Mouse (Mus musculus) heart, embryonic 14.5 days (tissue): ENCODE results near the gene Rubcnl. TPM values are rescaled to one million over a fixed set of nuclear protein-coding genes. Genes with fewer than 3 reads are reported as not detected.

Experiments
- ATAC-seq: fragments of 200-750 bp; cut with Nextera tagmentation; 2 replicates; pipeline ENCODE4 v1.8.0; 2017; ENCODE audit warnings: low read depth, moderate TSS enrichment; ENCODE audit not compliant: insufficient number of reproducible peaks, insufficient read depth, low FRiP score
- H3K27ac ChIP-seq, 2 experiments: fragments of 200-500 bp in 1 of 2; fragments of 300-500 bp in 1 of 2; sonication (generic) in 1 of 2; replicated peaks in 1 of 2; 2 replicates each; pipeline ENCODE4 v1.5.1; 2012 to 2014; ENCODE audit warnings: low read depth in 2 of 2, low read length in 2 of 2, control low read depth in 1 of 2, mild to moderate bottlenecking in 1 of 2, mixed read lengths in 1 of 2; ENCODE audit not compliant: control insufficient read depth in 1 of 2, insufficient read depth in 1 of 2
- H3K27me3 ChIP-seq: fragments of 300-500 bp; sonication (generic); 2 replicates; pipeline ENCODE4 v1.6.1; 2014; ENCODE audit warnings: mild to moderate bottlenecking, low read length, control low read depth; ENCODE audit not compliant: control insufficient read depth, insufficient read depth
- H3K36me3 ChIP-seq: fragments of 300-500 bp; sonication (generic); 2 replicates; pipeline ENCODE4 v1.6.1; 2014; ENCODE audit warnings: mild to moderate bottlenecking, control low read depth, low read length, mixed read lengths; ENCODE audit not compliant: control insufficient read depth, insufficient read depth
- H3K4me1 ChIP-seq, 2 experiments: fragments of 200-500 bp in 1 of 2; fragments of 300-500 bp in 1 of 2; sonication (generic) in 1 of 2; 2 replicates each; pipeline ENCODE4 v1.6.1; 2012 to 2014; ENCODE audit warnings: low read length in 2 of 2, control low read depth in 1 of 2, mixed read lengths in 1 of 2; ENCODE audit not compliant: control insufficient read depth in 2 of 2, insufficient read depth in 2 of 2
- H3K4me2 ChIP-seq: fragments of 300-500 bp; sonication (generic); 2 replicates; pipeline ENCODE4 v1.6.1; 2014; ENCODE audit warnings: mild to moderate bottlenecking, low read length
- H3K4me3 ChIP-seq, 2 experiments: fragments of 200-500 bp in 1 of 2; fragments of 300-500 bp in 1 of 2; sonication (generic) in 1 of 2; 2 replicates each; pipeline ENCODE4 v1.5.1; 2012 to 2014; ENCODE audit warnings: low read length in 2 of 2, mild to moderate bottlenecking in 2 of 2, control low read depth in 1 of 2, low read depth in 1 of 2, moderate library complexity in 1 of 2; ENCODE audit not compliant: control insufficient read depth in 1 of 2, insufficient read depth in 1 of 2
- H3K9ac ChIP-seq: fragments of 300-500 bp; sonication (generic); 2 replicates; pipeline ENCODE4 v1.6.1; 2014; ENCODE audit warnings: mild to moderate bottlenecking, low read length
- H3K9me3 ChIP-seq: fragments of 300-500 bp; sonication (generic); 2 replicates; pipeline ENCODE4 v1.6.1; 2016; ENCODE audit warnings: low read length, control low read depth; ENCODE audit not compliant: control insufficient read depth
- WGBS: fragments of 180-500 bp; shearing (Covaris S2); extraction: QIAGEN DNeasy Blood & Tissue Kit; methylation state at CpG from one replicate; pipeline ENCODE4 v1.1.7; 2014; 5-methylcytosine and 5-hydroxymethylcytosine counted together
- polyA plus RNA-seq: library from polyadenylated mRNA; unstranded; fragments of >200 nt; fragmentation: Nextera tagmentation; extraction: Ambion mirVana; gene quantifications from 2 replicates; pipeline ENCODE4 v1.2.1, GENCODE M21; 2014

Gene Rubcnl
- polyA plus RNA-seq, 1 experiment from 2014 or later, result 1.6 TPM

DNA sequence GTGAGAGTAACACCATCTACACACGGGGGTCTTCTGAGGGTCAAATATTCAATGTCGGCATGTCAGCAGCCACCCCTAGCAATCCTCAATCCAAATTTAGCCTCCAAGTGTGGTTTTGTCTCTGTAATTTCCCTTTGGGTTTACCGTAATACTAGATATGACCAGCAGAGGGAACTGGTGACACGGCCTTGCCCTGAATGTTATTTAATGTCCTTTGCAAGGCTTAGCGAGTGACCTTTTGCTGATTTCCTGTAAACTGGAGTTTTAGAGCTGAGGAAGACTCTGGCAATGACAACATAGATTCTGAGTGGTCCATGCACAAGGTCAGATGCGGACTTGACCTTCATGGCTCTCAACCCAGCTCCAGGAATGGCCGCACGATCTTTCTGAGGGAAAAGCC, 44.7 kb downstream of the Rubcnl start:
- ATAC-seq, result no peak
- H3K27ac ChIP-seq, result no peak overlapping the region; a peak in 1 of 4 replicates
- WGBS, result 29% methylated on average over 8 of the region's 8 CpGs

DNA sequence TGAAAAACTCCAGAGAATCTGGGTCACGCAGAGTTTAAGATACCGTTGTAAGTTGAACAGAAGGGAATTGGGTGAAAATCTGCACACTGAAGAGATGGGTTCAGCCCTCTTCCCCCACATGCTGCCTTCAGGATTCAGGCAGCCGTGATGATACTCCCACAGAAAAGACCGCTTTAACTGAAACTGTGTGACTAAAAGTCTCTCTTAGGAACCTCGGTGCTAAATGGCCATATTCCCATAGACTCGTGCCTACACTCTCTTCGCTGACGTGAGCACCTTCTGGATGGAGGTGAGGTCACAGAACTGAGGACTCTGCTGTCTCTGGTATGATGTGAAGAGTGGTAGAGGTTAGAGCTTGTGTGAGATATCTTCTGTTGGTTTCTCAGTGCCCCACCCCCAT, 48.1 kb downstream of the Rubcnl start:
- Histone ChIP-seq H3K4me1 (peaks cover 2 to 9% of the 10 kb centered on the region in 2 experiments; a peak in 2 of 4 replicates), H3K4me2 (no peak overlapping the region), H3K4me3 (no peak overlapping the region), H3K9ac (no peak overlapping the region), H3K36me3 (no peaks in the 10 kb centered on the region), H3K27ac (no peak overlapping the region), H3K9me3 (no peaks in the 10 kb centered on the region), H3K27me3 (no peaks in the 10 kb centered on the region)
- WGBS, result 90% methylated on average over 8 of the region's 8 CpGs
- no peak for ATAC-seq

More for the DNA sequence above, 44.7 kb downstream of the Rubcnl start:
- no peaks in the 10 kb centered on the region for H3K9me3 ChIP-seq
- H3K36me3 ChIP-seq, result no peaks in the 10 kb centered on the region
- H3K4me1 ChIP-seq, result peaks cover 2 to 9% of the 10 kb centered on the region in 2 experiments; a peak in 2 of 4 replicates
- H3K27me3 ChIP-seq, result no peaks in the 10 kb centered on the region
- 0 out of 2 replicates have a peak overlapping the region, but pooled peaks have one; percentile 6 for H3K4me2 ChIP-seq
- H3K9ac ChIP-seq, result no peak overlapping the region
- H3K4me3 ChIP-seq, result no peak overlapping the region

DNA sequence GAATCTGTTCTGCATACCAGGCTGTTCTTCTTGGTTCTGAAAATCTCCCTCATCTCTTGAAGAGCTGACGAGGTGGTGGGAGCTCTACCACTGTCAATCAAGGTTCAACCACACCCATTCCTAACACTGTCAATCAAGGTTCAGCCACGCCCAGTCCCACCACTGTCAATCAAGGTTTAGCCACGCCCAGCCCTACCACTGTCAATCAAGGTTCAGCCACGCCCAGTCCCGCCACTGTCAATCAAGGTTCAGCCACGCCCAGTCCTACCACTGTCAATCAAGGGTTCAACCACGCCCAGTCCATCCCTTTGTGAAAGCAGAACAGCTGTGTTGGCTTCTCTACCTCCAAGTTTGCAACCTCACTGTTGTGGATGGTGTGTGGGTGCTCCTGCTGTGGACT, 48.7 kb downstream of the Rubcnl start:
- no peaks in the 10 kb centered on the region for H3K36me3 ChIP-seq
- WGBS, result 75% methylated on average over 7 of the region's 7 CpGs
- H3K27ac ChIP-seq, result no peak overlapping the region
- no peak overlapping the region for H3K4me3 ChIP-seq
- no peak overlapping the region for H3K4me2 ChIP-seq
- H3K9ac ChIP-seq, result no peak overlapping the region
- H3K9me3 ChIP-seq, result no peaks in the 10 kb centered on the region
- no peaks in the 10 kb centered on the region for H3K27me3 ChIP-seq
- ATAC-seq, result no peak
- peaks cover 2 to 9% of the 10 kb centered on the region in 2 experiments; a peak in 2 of 4 replicates for H3K4me1 ChIP-seq

DNA sequence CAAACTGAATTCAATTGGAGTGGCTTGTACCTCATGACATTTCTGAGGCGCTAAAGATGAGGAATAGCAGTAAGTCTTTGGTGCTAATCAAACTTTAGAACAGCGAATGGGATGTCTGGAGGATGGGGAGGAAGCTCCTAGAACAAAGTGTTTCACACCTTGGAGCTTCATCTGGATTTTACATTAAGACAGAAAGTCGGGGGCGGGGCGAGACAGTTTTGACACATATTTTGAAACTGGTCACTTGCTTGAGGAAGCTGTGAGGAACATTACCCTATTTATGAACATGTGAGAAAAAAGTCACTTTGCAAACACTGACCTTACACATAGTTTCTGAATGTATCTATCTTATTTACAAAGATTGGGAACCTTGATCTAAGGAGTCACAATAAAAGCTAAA, 49.4 kb downstream of the Rubcnl start:
- no peak overlapping the region for H3K9ac ChIP-seq
- H3K36me3 ChIP-seq, result no peaks in the 10 kb centered on the region
- no peak for ATAC-seq
- H3K4me3 ChIP-seq, result no peak overlapping the region
- no peak overlapping the region for H3K4me2 ChIP-seq
- no peaks in the 10 kb centered on the region for H3K9me3 ChIP-seq
- H3K27me3 ChIP-seq, result no peaks in the 10 kb centered on the region
- peaks cover 2 to 7% of the 10 kb centered on the region in 2 experiments; a peak in 2 of 4 replicates for H3K4me1 ChIP-seq
- H3K27ac ChIP-seq, result no peak overlapping the region
- WGBS, result 90% methylated on average over 5 of the region's 5 CpGs

DNA sequence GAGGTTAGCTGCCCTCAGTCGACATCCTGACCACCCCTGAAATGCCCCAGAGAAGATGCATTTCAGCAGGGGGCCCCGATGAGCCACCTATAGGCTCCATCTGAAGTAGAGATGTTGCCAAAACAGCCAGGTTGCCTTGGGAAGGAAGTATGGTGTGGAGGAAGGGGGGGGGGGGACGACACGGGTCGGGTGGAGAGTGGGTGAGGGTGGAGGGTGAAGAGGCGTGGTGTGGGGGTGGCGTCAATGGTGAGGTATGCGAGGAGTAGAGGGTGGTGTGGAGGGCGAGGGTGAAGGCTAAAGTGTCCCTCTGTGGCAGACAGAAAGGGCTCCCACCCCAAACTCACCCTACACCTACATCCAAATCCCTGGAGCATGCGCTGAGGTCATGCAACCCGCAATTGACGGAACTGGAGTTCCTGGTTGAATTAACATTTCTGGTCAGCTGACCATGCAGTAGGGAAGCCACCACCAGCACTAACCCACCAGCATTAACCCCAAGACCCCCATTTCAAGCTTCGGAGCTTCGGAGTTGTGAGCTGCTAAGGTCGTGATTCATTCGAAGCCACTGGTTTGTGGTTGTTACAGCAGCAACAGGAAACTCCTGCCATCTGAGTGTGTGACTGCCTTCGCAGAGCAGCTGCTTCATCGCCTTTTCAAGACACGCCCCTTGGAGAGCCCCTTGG, 52.7 kb downstream of the Rubcnl start:
- 84% methylated on average over 19 of the region's 19 CpGs for WGBS
- no peak overlapping the region for H3K4me3 ChIP-seq
- peaks cover 0 to 5% of the 10 kb centered on the region in 2 experiments; a peak in 2 of 4 replicates for H3K4me1 ChIP-seq
- no peak for ATAC-seq
- H3K27ac ChIP-seq, result no peak overlapping the region
- no peak overlapping the region for H3K4me2 ChIP-seq
- H3K27me3 ChIP-seq, result no peaks in the 10 kb centered on the region
- H3K36me3 ChIP-seq, result no peaks in the 10 kb centered on the region
- no peaks in the 10 kb centered on the region for H3K9me3 ChIP-seq
- no peak overlapping the region for H3K9ac ChIP-seq

DNA sequence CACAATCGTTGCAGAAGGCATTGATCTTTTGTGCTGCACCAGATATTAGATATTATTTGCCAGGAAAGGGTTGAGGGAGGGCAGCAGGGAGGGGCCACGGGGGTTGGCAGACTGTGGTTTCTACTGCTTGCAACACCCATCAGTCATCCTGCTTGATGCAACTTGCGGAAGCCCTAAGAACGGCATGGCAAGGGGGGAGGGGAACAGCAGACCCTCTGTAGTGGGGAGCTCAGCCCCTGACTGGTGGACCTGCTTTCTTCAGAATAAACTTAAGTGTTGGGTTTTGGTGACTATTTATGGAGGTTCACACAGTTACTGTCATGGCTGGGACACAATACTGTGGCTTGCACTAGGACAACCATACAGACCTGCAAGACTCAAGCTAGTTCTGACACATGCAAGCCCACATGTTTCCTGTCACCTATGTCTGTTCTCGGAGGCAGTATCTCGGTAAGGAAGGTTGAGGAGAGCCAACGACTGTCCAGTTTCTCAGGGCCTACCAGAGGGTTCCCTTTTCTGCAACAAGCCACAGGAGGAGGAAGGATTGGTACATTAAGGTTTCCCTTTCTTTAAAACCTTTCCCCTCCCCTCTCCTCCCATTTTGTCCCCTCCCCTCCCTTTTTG, 53.6 kb downstream of the Rubcnl start:
- peaks cover 0 to 5% of the 10 kb centered on the region in 2 experiments; a peak in 2 of 4 replicates for H3K4me1 ChIP-seq
- no peaks in the 10 kb centered on the region for H3K27me3 ChIP-seq
- H3K4me2 ChIP-seq, result no peak overlapping the region
- no peak for ATAC-seq
- no peak overlapping the region for H3K4me3 ChIP-seq
- 67% methylated on average over 7 of the region's 7 CpGs for WGBS
- no peak overlapping the region for H3K9ac ChIP-seq
- no peaks in the 10 kb centered on the region for H3K9me3 ChIP-seq
- H3K27ac ChIP-seq, result no peak overlapping the region
- H3K36me3 ChIP-seq, result no peaks in the 10 kb centered on the region

DNA sequence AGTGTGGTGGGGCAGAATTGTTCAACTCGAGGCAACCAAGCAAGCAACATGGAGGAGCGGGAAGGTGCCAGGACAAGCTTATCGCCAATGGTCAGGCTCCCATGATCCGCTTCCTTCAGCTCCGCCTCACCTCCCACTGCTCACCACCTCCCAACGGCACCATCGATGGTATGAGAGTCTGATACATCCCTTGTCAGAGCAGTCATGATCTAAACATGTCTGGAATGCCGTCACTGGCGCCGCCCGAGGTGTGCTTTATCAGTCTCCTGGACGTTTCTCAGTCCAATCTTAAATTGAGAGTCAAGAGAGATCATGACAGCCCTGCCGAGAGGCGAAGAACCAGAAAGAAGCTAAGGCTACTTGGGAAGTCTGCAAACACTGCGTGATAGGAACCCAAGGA, 55.3 kb downstream of the Rubcnl start:
- Histone ChIP-seq H3K9me3 (no peaks in the 10 kb centered on the region), H3K9ac (no peak overlapping the region), H3K4me2 (no peak overlapping the region), H3K4me3 (no peak overlapping the region), H3K4me1 (peaks cover 0 to 5% of the 10 kb centered on the region in 2 experiments; a peak in 2 of 4 replicates), H3K27ac (no peak overlapping the region), H3K27me3 (no peaks in the 10 kb centered on the region), H3K36me3 (no peaks in the 10 kb centered on the region)
- no peak for ATAC-seq
- 47% methylated on average over 15 of the region's 15 CpGs for WGBS
